Mouse (Mus musculus) G1E (cell line): ENCODE data around the gene Plekhb1.

ENCODE experiments used
- CTCF ChIP-seq: IDR thresholded peaks from 2 replicates; pipeline ENCODE4 v1.5.1; 2012; ENCODE audit warnings: low read depth, low read length, inconsistent platforms, mixed read lengths
- GATA1 ChIP-seq: IDR thresholded peaks from 2 replicates; pipeline ENCODE4 v1.6.1; 2012; ENCODE audit warnings: borderline replicate concordance, low read length, inconsistent platforms, mixed read lengths
- GATA2 ChIP-seq: IDR thresholded peaks from 2 replicates; pipeline ENCODE4 v1.6.1; 2012; ENCODE audit warnings: low read depth, low read length, inconsistent platforms, borderline replicate concordance
- POLR2AphosphoS5 ChIP-seq: IDR thresholded peaks from 2 replicates; pipeline ENCODE4 v1.6.1; 2012; ENCODE audit warnings: low read depth, low read length, inconsistent platforms; ENCODE audit not compliant: insufficient replicate concordance
- TAL1 ChIP-seq: conservative IDR thresholded peaks from 2 replicates; pipeline ENCODE4 v1.6.1; 2012; ENCODE audit warnings: low read depth, low read length, inconsistent platforms, mixed read lengths

GRCm38 (mm10) chr7:100684081-100684480 lies 21.9 kb upstream of the Plekhb1 start:
- no peak for TF ChIP-seq CTCF
- TF ChIP-seq GATA1 = no peak
- TF ChIP-seq POLR2AphosphoS5 = no peak
- TF ChIP-seq TAL1 = no peak
- no peak for TF ChIP-seq GATA2
